In genomic region chr13:101253698-101254468, GRCm38 (mm10) we compare ENCODE assay signal across 31 mouse cellular contexts.
DNase-seq lines count a peak whose midpoint lies in the region; ATAC-seq and TF ChIP-seq lines count a peak whose summit lies in the region.
"Had no signal": no experiment of that assay in that cellular context is flagged by ENCODE, and none has a peak within 500 bp of the region (broad histone marks: within the 10 kb centered on the region; RNA-seq: fewer than 3 reads in every experiment).

No protein-coding gene starts in this region.

- WGBS in heart, embryonic 11.5 days (ENCODE audit: insufficient replicate concordance), result 62% methylated on average over 5 of the region's 5 CpGs
- 30% methylated on average over 5 of the region's 5 CpGs for WGBS in lung, embryonic 14.5 days

- H3K9me3 ChIP-seq in heart, embryonic 11.5 days (replicated peaks; ENCODE audit: control insufficient read depth, low read length), result no peaks in the 10 kb centered on the region
- H3K9me3 ChIP-seq in lung, embryonic 14.5 days (ENCODE audit: low read depth, low read length), result no peaks in the 10 kb centered on the region
- H3K9me3 ChIP-seq: embryonic facial prominence, embryonic 13.5 days; forebrain, embryonic 10.5 days; forebrain, embryonic 15.5 days; G1E; heart, embryonic 10.5 days; hindbrain, embryonic 13.5 days; liver, embryonic 12.5 days had no signal

- H3K4me1 ChIP-seq in heart, embryonic 11.5 days (ENCODE audit: control insufficient read depth, insufficient read depth, low read length), result no peaks in the 10 kb centered on the region
- H3K4me1 ChIP-seq in lung, embryonic 14.5 days (ENCODE audit: insufficient read depth), result no peaks in the 10 kb centered on the region
- H3K4me1 ChIP-seq: embryonic facial prominence, embryonic 13.5 days; forebrain, embryonic 10.5 days; forebrain, embryonic 15.5 days; heart, embryonic 10.5 days; hindbrain, embryonic 13.5 days; liver, embryonic 12.5 days had no signal

- no peaks in the 10 kb centered on the region for H3K27me3 ChIP-seq in heart, embryonic 11.5 days (ENCODE audit: control insufficient read depth, insufficient read depth, low read length)
- no peaks in the 10 kb centered on the region for H3K27me3 ChIP-seq in lung, embryonic 14.5 days (ENCODE audit: insufficient read depth, low read length)
- H3K27me3 ChIP-seq: embryonic facial prominence, embryonic 13.5 days; forebrain, embryonic 15.5 days; hindbrain, embryonic 13.5 days; liver, embryonic 12.5 days had no signal

- H3K9ac ChIP-seq in heart, embryonic 11.5 days (ENCODE audit: low read depth, low read length), result no peak overlapping the region
- H3K9ac ChIP-seq in lung, embryonic 14.5 days, result no peak overlapping the region
- H3K9ac ChIP-seq: embryonic facial prominence, embryonic 13.5 days; forebrain, embryonic 15.5 days; hindbrain, embryonic 13.5 days; liver, embryonic 12.5 days; liver, postnatal 0 days had no signal

- TF ChIP-seq CTCF in lung, embryonic 14.5 days (IDR thresholded peaks at IDR 0.05; ENCODE audit: low read depth), result no peak

- no peak for ATAC-seq in heart, embryonic 11.5 days (replicated peaks; ENCODE audit: insufficient number of reproducible peaks, low FRiP score, low TSS enrichment)
- ATAC-seq in lung, embryonic 14.5 days (ENCODE audit: insufficient read depth), result peak; percentile 79
- ATAC-seq: forebrain, embryonic 15.5 days; intestine, postnatal 0 days; liver, embryonic 12.5 days; liver, postnatal 0 days; lung, postnatal 0 days had no signal

- no peak overlapping the region for H3K27ac ChIP-seq in heart, embryonic 11.5 days (ENCODE audit: low read depth, low read length)
- no peak overlapping the region for H3K27ac ChIP-seq in lung, embryonic 14.5 days (ENCODE audit: low read depth)
- H3K27ac ChIP-seq: embryonic facial prominence, embryonic 13.5 days; forebrain, embryonic 10.5 days; forebrain, embryonic 15.5 days; heart, embryonic 10.5 days; hindbrain, embryonic 13.5 days; layer of hippocampus, adult 2 months; left cerebral cortex, adult 2 months; liver, embryonic 12.5 days; macrophage had no signal

- H3K36me3 ChIP-seq in heart, embryonic 11.5 days (ENCODE audit: control insufficient read depth, insufficient read depth, low read length), result no peaks in the 10 kb centered on the region
- H3K36me3 ChIP-seq in lung, embryonic 14.5 days (ENCODE audit: insufficient read depth), result no peaks in the 10 kb centered on the region
- H3K36me3 ChIP-seq: embryonic facial prominence, embryonic 13.5 days; forebrain, embryonic 10.5 days; forebrain, embryonic 15.5 days; G1E; heart, embryonic 10.5 days; hindbrain, embryonic 13.5 days; liver, embryonic 12.5 days had no signal

- H3K4me2 ChIP-seq in heart, embryonic 11.5 days, result no peak overlapping the region
- no peak overlapping the region for H3K4me2 ChIP-seq in lung, embryonic 14.5 days
- H3K4me2 ChIP-seq: embryonic facial prominence, embryonic 13.5 days; forebrain, embryonic 15.5 days; hindbrain, embryonic 13.5 days; liver, embryonic 12.5 days had no signal

- intact Hi-C loops in left cerebral cortex, postnatal 10 days (cut with DNase I), result no loop called here

- H3K4me3 ChIP-seq in heart, embryonic 11.5 days (ENCODE audit: low read depth, low read length), result no peak overlapping the region
- H3K4me3 ChIP-seq in lung, embryonic 14.5 days (ENCODE audit: low read depth, low read length), result no peak overlapping the region
- H3K4me3 ChIP-seq: embryonic facial prominence, embryonic 13.5 days; forebrain, embryonic 10.5 days; forebrain, embryonic 15.5 days; heart, embryonic 10.5 days; hindbrain, embryonic 13.5 days; layer of hippocampus, adult 2 months; left cerebral cortex, adult 2 months; liver, embryonic 12.5 days had no signal

- peak; percentile 51 to 78 for DNase-seq in adrenal gland, adult (ENCODE audit: inconsistent age in 2 of 2, low spot score in 1 of 2)
- no peak for DNase-seq in adrenal gland, postnatal 25 days
- peak; percentile 74 for DNase-seq in heart, adult 11 months
- DNase-seq in lung, embryonic 14.5 days, result peak; percentile 51
- DNase-seq in lung, postnatal 36 days, result no peak
- DNase-seq in forelimb bud, embryonic 11.5 days (ENCODE audit: low read depth, low spot score), result peak; percentile 17
- DNase-seq in left cerebral cortex, postnatal 10 days (ENCODE audit: extremely low spot score in 1 of 2, low spot score in 2 of 2), result no peak
- DNase-seq: cerebellum, adult 2 months; cerebellum, postnatal 14 days; gastrocnemius, postnatal 14 days; heart, postnatal 36 days; kidney, postnatal 14 days; left cerebral cortex, postnatal 4 days; liver, postnatal 0 days; midbrain, embryonic 14.5 days; right cerebral cortex, postnatal 14 days; thymus, adult 18-20 months; thymus, postnatal 25 days had no signal

Comparison
In these comparisons a context has a peak if more than half of its experiments do, and no peak if none do; other contexts are left out.
1. DNase-seq: peak in adrenal gland, adult (2 of 2), heart, adult 11 months (single experiment), lung, embryonic 14.5 days (single experiment) and forelimb bud, embryonic 11.5 days (single experiment); none in adrenal gland, postnatal 25 days (single experiment), lung, postnatal 36 days (single experiment) and left cerebral cortex, postnatal 10 days (0 of 2).